Mouse (Mus musculus) T-helper 17 cell (primary cell): ENCODE measurements around the gene Sdk1.

Experiments used
- in situ Hi-C, 2 experiments: fragments of 300-600 bp; cut with MboI, MseI; formaldehyde crosslinking; loops; 1 replicate in 1 of 2; 2 replicates in 1 of 2; pipeline ENCODE4 v1.15.1; 2025; ENCODE audit warnings: high pct_unique_total_duplicates in 2 of 2

Gene Sdk1

DNA sequence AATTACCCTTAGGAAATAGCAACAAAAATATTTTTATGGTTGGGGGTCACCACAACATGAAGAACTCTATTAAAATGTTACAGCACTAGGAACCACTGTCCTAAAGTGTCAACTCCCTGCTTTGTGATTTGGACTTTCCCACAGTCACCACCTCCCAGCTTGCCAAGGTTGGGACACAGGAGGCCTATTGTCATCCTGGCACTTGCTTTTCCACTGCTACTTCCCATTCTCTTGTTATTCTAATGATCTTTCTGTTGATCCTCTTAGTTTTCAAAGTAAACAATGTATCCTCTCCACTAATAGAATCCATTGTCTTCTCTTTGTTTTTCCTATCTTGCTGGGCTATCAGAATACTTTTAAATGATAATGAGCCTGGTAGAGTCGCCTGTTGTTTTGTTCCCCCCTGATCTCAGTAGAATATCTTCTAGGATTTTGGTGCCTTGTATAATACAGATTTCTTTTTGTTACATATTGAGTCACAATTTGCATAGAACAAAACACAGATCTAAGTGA, 746.1 kb downstream of the Sdk1 start:
- in situ Hi-C loops, result no loop called here

DNA sequence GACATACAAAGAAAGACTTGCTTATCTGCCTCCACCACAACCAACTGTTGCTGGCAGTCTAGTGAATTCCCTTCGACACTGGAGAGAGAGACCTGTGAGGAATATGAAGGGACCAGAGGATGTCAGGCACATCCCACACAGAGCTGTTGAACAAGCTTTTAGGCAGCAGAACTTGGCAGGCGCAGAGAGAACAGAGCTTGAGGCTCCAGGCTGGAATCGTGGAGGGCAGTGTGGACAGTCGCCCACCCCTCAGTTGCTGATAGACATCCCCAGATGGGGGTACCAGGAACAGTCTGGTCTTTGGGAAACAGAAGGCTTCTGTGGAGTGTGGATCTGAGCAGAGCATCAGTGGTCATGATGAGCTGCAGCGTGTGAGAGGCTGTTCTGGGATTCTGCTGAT, 747.4 kb downstream of the Sdk1 start:
- in situ Hi-C loops, result no loop called here

DNA sequence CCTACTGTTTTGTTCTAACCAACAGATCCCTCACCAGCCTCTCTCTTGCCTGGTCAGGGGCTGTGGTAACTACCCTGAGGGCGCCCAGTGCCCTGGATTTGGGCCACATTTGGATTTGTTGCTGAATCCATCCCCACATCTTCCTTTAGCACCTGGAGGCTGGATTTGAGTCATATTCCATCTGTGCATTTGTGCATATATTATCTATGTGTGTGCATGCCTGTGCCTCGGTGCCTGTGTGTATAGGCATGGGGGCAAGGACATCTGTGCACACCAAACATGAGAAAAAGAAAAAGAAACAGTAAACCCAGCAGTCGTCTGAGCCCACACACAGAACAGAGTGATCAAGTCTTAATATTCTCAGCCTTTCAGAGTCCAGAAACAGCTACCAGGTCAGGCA, 752.9 kb downstream of the Sdk1 start:
- in situ Hi-C loops, result no loop called here

DNA sequence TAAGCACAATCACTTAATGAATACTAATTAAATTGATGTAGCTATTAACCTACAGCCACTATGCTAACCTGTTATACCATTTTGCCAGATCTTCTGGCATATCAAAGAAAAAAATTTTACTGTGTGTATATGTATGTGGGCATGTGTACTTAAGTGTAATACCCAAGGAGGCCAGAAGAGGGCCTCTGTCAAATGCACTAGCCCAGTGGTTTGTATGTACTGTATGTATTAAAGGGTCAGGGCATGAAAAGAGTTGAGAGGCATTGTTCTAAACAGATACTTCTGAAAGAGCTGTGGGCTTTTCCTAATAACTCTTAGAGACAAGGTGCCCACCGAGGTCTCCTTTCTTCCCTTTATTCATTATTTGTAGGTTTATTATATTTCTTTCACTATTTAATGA, 759.0 kb downstream of the Sdk1 start:
- in situ Hi-C loops, result loop anchor here in 1 of 2 experiments (25.0 kb wide), 1 partner anchor 987 kb away; no protein-coding TSS in a partner anchor

DNA sequence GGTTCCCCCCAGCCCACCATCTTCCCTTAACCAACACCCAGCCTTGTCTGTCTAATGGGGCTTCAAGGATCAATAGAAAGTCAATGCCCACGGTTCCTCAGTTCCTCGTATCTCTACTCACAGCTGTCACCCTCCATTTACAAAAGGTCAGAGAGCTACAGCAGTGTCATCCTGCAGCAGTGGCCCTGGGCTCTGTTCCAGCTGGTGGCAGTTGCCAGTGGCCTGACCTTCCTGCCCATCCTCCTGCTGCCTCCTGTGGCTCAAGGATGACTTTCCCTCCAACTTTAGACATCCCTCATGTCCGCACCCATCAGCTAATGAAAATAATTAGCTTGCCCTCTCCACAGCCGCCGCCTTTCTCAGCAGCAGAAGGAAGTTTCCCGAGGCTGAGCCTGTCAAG, 759.8 kb downstream of the Sdk1 start:
- in situ Hi-C loops, result loop anchor here in 1 of 2 experiments (25.0 kb wide), 1 partner anchor 986 kb away; no protein-coding TSS in a partner anchor

DNA sequence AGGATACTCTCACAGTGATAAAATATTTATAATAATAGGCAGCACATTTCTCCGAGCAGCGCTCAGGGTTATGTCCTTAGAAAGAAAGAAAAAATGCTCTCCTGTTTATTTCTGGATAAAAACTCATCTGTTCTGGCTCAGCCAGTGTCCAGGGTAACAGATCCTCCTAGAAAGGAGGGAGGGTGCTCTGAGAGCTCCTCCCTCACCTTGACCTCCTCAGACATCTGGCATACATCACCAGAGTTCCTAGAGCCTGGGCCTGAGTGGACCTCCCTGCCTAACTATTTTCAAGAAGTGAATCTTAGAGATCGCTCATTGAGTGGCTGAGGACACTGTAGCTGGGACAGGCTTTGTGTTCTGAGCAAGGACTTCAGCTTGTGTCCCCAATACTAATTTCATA, 760.7 kb downstream of the Sdk1 start:
- in situ Hi-C loops, result loop anchor here in 1 of 2 experiments (25.0 kb wide), 1 partner anchor 985 kb away; no protein-coding TSS in a partner anchor

DNA sequence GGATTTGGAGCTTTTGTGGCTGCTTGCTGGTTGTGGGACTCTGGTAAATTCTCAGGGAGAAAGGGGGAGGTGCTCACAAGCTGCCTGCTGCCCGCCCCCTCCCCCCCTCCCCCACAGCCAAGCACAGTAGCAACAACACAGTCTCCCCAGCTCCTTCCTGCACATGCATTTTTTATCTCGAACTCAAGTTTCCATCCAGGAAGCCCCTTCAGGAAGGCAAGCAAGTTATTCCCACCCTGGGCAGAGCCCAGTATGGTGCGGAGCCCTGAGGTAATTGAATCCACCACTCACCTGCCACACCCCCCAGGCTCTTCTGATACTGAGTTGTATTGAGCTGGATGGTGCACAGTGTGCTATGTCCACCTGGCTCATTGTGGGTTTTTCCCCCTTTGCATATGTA, 768.9 kb downstream of the Sdk1 start:
- in situ Hi-C loops, result loop anchor here in 1 of 2 experiments (25.0 kb wide), 1 partner anchor 977 kb away; no protein-coding TSS in a partner anchor

DNA sequence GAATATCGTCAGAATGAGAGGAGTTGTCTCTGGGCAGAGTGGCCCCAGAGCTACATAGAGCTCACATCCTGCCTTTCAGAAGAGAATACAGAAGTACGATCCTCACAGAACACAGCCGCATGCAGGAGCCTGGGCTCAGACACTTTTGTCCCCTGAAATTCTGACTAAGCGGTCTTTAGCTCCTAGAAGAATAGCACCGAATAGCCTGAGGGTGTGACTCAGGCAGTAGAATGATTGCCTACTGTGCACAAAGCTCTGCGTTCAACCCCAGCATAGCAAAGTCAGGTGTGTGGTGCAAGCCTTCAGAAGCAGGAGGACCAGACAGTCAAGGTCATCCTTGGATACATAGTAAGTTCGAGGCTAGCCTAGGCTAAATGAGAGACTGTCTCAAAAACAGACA, 775.7 kb downstream of the Sdk1 start:
- in situ Hi-C loops, result loop anchor here in 1 of 2 experiments (25.0 kb wide), 1 partner anchor 970 kb away; no protein-coding TSS in a partner anchor

DNA sequence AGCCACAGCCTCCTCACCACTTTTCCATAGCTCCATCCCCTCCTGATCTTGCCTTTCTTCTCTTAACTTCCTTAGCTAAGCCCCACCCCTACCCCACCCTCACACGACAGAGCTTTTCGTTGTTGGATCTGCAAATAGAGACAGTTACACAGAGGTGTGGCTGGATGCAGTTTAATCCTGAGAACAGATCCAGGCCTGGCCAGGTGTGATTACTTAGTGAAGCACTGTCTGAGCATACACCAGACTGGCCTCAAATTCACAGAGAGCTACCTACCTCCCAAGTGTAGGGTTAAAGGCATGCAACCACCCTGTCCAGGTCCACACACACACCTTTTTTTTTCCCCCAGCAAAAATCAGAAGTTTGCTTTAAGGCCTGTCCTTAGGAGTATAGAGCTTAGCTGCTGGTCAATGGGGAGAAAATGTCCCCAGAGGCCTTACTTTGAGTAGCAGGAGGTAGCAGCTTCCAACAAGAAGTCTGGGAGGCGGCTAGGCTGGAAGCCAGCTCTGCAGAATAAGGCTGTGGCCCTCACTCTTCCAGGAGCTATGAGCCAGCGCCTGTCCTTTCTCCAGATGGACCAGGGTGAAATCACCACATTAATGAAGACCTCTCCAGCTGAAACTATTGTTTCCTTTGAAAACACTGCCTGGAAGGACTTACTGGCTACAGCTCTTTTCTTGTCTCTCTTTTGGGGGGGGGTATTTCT, 781.7 kb downstream of the Sdk1 start:
- in situ Hi-C loops, result loop anchor here (10.0 to 25.0 kb wide), 2 partner anchors 964 to 1468 kb away; no protein-coding TSS in a partner anchor

DNA sequence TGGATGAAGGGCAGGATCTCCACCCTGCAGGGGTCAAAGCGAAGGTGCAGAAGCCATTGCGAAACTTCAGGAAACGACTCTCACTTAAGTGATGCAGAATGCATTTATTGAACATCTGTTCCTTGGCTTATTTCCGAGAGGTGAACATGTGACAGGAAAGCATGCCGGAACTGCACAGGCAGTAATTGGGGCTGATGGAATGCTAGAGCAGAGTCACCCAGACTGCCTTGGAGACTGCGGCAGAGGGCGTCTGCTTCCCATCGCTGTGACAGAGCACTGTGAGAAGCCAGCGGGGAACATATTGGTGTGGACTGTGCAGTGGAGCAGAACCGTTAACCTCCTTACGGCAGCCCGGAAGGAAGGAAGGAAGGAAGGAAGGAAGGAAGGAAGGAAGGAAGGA, 783.2 kb downstream of the Sdk1 start:
- in situ Hi-C loops, result loop anchor here (10.0 to 25.0 kb wide), 2 partner anchors 963 to 1470 kb away; no protein-coding TSS in a partner anchor

DNA sequence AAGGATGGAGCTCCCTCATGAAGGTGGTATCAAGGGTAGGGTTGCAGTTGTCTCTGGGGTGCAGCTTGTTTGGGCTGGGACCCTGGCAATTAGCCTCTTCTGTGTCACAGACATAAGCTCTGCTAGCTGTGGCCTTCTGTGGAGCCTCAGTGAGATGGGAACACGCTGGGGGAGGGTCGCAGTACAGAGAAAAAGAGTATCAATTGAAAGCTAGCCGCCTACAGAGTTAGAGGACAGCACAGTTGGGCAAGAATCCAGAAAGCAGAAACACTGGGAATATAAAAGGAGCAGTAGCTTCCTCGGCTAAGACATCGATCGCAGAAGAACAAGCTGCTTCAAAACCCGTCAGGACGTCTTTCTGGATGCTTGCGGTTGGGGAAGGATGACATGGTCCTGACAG, 795.2 kb downstream of the Sdk1 start:
- in situ Hi-C loops, result no loop called here

DNA sequence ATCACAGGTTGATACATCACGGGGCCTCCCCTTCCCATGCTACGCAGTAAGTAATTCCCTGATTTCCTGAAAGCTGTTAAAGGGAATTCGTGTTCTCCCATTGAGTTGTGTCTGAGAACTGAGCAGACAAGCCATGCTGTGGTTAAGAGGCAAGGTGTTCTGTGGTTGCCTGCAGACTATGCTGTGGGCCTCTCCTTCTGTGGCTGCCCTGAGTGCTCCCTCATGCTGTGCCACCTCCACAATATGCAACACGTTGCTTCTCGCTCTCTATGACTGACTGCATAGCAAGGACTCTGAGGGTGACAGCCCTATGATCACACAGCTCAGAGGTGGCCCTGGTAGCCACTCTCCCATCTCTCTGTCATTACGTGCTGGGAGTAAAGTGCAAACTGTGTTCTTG, 797.9 kb downstream of the Sdk1 start:
- in situ Hi-C loops, result no loop called here

DNA sequence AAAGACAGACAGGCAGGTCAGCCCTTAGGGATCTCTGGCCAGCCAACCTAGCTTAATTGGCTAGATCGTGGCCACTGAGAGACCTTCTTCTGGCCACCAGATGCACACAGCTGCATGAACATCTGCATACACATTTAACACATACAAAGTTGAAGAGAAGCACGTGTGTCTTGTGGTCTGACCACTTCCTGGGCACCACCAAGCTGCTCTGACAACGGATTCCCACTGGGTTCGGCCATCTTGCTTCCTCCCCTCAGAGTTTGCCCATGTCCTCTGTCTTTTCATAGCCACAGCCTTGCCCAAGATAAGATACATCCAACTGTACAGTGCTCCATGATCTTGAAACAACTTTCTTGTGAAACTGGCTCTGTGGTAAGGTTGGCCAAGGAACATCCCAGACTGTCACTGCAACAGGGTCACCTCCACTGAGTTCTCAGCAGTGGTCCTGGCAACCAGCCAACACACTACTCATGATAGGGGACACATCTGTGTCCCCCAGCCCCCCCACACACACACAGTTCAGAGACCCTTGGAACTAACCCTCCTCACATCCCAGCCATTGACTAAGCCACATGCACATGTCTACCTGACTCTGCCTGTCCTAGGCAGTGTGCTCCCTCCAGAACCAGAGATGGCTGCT, 798.7 kb downstream of the Sdk1 start:
- in situ Hi-C loops, result no loop called here

DNA sequence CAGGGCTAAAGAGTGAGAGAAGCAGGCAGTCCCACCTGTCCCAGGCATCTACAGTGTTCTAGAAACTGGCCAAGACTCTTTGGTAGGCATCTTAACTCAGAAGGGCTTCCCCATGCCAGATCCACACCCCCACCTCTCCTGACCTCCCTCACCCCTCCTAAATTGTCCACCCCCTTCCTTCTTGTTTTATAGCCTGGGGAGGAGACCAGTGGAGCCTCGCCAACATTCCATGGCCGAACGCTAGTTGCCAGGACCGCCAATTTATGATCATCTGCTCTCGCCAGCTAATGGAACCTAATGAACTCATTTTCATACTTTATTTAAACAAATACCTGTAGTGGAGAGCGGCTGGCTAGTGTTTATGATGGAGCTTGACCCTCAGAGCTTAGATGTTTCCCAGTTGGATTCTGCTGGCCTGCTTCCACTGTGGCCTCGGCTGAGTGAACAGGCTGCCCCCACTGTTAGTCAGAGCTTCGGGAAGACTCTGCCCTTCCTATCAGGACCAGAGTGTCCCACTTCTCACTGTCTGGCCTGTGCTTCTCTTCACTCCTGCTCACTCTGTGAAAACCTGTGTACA, 800.0 kb downstream of the Sdk1 start:
- in situ Hi-C loops, result no loop called here

DNA sequence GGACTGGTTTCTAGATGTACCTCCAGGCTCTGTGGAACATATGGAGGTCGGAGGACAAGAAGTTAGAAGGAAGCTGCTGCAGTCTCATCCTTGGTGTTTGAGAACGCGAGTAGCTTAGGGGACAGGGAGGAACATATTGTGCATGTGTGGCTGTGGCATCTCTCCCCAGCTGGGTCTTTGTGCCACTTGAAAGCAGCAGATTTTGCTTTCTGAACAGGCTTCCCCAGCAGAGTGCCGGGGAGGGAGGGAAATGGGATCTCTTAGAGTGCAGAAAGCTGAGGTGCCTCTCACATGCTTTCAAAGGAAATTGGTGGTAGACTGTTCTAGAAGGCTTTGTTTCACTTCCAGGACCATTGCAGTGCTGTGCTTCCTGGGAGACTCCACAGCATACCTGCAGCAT, 820.5 kb downstream of the Sdk1 start:
- in situ Hi-C loops, result no loop called here

DNA sequence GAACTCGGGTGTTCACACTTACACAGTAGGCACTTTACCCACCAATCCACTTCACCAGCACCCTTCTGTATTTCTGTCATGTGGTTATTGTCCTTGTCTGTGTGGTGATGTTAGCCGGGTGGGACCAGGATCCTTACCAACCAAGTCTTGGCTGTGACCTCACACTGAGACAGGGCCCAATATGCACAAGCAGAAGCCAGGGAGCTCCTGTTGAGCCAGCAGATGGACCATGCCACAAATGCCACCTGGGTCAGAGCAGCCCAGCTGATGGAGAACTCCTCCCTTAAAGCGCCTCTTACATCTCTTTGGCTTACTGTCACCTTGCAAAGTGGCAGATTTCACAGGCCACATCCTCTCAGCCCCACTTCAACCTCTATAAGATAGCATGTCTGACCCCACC, 830.0 kb downstream of the Sdk1 start:
- in situ Hi-C loops, result no loop called here

DNA sequence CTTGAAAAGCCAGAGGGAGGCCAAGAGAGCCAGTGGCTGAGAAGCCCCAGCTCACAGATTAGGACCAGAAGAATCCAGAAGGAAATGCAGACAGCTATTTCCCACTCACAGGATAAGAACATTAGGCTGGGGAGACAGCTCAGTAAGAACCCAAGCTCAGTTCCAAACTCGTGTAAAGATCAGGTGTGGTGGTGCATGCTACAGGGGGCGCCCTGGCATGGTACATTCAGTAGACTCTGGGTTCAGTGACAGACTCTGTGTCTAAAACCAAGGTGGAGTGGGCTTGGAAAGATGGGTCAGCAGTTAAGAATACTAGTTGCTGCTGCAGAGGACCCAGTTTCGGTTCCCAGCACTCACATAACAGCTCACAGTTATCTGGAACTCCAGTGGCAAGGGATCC, 832.6 kb downstream of the Sdk1 start:
- in situ Hi-C loops, result no loop called here

DNA sequence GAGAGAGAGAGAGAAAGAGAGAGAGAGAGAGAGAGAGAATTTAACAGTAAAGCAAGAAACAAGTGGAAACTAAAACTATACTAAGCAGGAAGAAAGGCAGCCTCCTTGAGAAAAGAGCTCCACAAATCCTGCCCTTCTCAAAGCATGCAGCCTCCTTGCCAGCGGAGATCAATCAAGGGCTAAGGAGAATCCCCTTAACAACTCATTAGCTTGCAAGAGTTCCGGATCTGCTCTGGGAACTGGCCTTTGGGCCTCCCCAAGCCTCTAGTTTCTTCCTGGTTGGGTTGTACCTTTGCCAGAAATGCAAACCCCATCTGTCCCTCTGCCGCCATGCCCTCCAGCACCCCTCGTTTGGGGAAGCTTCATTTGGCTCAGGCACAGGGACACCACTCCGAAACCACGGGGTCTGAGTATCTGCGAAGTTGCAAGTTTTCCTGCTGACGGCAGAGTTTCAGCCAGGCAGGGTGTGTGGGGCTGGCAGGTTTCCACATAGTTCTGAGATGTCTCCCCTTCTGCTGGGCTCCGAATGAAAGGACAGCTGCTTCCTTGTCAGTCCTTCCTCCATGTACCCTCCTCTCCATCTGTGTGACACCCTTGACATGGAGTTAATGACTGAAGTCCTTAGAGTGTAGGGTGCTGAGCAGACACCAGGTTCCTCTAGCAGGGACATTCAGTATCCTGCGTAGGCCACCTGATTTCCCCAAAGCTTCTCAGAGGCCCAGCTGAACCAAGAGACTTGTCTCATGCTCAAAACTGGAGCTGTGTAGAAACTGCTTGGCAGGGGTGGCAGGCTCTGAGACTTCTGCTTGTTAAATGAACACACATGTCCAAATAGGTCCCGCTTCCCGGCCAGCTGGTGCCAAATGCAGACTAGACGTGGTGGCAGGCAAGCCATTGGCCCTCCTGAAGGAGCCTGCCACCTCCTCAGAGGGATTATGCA, 833.5 kb downstream of the Sdk1 start:
- in situ Hi-C loops, result no loop called here

DNA sequence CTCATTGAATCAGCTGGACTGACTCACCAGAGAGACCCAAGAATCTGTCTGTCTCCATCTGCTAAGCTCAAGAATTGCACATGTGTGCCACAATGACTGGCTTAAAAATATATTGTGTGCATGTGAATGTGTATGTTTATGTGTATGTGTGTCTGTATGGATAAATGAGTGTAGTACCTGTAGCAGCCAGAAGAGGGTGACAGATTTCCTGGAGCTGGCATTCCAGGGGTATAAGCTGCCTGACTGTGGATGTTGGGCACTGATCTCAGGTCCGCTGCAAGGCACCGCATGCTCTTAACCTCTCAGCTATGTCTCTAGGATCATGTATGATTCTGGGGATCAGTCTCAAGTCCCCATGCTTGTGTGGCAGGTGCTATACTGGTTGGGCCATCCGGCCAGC, 839.4 kb downstream of the Sdk1 start:
- in situ Hi-C loops, result no loop called here

DNA sequence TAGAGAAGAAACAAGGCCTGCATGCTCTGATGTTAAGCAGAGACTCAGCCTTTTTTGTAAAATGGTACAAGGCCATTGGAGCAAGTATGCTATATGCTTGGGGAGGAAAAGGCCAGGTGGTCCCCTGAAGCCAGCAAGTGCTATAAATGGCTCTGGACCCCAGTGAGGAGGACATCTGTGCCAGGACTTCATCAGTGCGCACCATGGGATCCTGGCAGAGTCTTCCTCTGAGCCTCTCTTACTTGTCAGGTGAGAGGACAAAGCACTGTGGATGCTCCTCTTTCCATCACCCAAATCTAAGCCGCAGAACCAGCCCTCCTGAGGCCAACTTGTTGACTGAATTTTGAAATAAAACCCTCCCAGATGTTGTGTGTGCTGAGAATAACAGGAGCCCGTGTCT, 839.8 kb downstream of the Sdk1 start:
- in situ Hi-C loops, result no loop called here

DNA sequence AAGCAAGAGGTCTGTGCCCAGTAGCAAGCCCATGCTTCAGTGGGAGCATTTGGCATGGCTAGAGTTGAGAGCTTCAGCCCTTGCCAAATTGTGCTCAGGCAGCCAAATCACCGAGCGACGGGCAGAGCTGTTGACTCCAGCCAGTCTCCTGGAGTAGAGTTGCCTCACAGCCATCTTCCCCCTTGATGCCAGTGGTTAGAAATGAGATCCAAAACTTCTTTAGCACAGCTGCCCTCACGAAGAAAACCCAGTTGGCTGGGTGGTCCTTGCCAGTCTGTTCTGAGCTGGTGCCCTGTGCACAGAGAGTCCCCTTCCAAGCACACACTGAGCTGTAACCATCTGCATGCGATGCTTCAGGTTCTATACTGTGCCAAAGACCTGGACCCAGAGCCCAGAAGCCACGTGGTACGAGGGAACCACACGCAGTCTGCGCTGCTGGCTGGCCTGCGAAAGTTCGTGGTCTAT, 855.1 kb downstream of the Sdk1 start:
- in situ Hi-C loops, result no loop called here
